Mouse (Mus musculus) lung, embryonic 14.5 days (tissue): ENCODE measurements around the gene Fstl3. TPM values are rescaled to one million over a fixed set of nuclear protein-coding genes. Genes with fewer than 3 reads are reported as not detected.

Experiments used
- ATAC-seq: fragments of 200-750 bp; cut with Nextera tagmentation; 2 replicates; pipeline ENCODE4 v1.8.0; 2017; ENCODE audit warnings: mild to moderate bottlenecking, moderate TSS enrichment, moderate library complexity; ENCODE audit not compliant: insufficient read depth
- DNase-seq: peaks from one replicate; pipeline ENCODE4 v3.0.0-alpha.2; 2015
- H3K27ac ChIP-seq: fragments of 300-500 bp; sonication (generic); 2 replicates; pipeline ENCODE4 v1.5.1; 2014; ENCODE audit warnings: low read depth, mild to moderate bottlenecking, moderate library complexity
- H3K27me3 ChIP-seq: fragments of 300-500 bp; sonication (generic); 2 replicates; pipeline ENCODE4 v1.6.1; 2014; ENCODE audit warnings: low read length, control low read depth; ENCODE audit not compliant: insufficient read depth
- H3K36me3 ChIP-seq: fragments of 300-500 bp; sonication (generic); 2 replicates; pipeline ENCODE4 v1.6.1; 2014; ENCODE audit warnings: control low read depth; ENCODE audit not compliant: insufficient read depth
- H3K4me1 ChIP-seq: fragments of 300-500 bp; sonication (generic); 2 replicates; pipeline ENCODE4 v1.6.1; 2014; ENCODE audit warnings: antibody characterized with exemption, control low read depth; ENCODE audit not compliant: insufficient read depth
- H3K4me2 ChIP-seq: fragments of 300-500 bp; sonication (generic); 2 replicates; pipeline ENCODE4 v1.6.1; 2014; ENCODE audit warnings: mild to moderate bottlenecking
- H3K4me3 ChIP-seq: fragments of 300-500 bp; sonication (generic); 2 replicates; pipeline ENCODE4 v1.5.1; 2014; ENCODE audit warnings: low read depth, low read length
- H3K9ac ChIP-seq: fragments of 300-500 bp; sonication (generic); 2 replicates; pipeline ENCODE4 v1.6.1; 2014
- H3K9me3 ChIP-seq: fragments of 300-500 bp; sonication (generic); 2 replicates; pipeline ENCODE4 v1.6.1; 2016; ENCODE audit warnings: low read depth, low read length, control low read depth
- CTCF ChIP-seq: IDR thresholded peaks from 2 replicates; pipeline ENCODE4 v1.5.1; 2016; ENCODE audit warnings: antibody characterized with exemption, low read depth
- WGBS: fragments of 180-500 bp; shearing (Covaris S2); extraction: QIAGEN DNeasy Blood & Tissue Kit; methylation state at CpG from one replicate; pipeline ENCODE4 v1.1.7; 2014; 5-methylcytosine and 5-hydroxymethylcytosine counted together
- polyA plus RNA-seq: library from polyadenylated mRNA; unstranded; fragments of >200 nt; fragmentation: Nextera tagmentation; extraction: Ambion mirVana; gene quantifications from 2 replicates; pipeline ENCODE4 v1.2.1, GENCODE M21; 2014

Gene Fstl3
- polyA plus RNA-seq, 1 experiment from 2014 or later = 12.4 TPM

GRCm38 (mm10) chr10:79803716-79804323 is 26.7 kb downstream of the Fstl3 start:
- H3K4me2 ChIP-seq = peak overlapping the region; percentile 40; the same call in 1 of the 2 replicates
- DNase-seq (peak; percentile 66), ATAC-seq (peak; percentile 45; the same call in 1 of the 2 replicates)
- H3K4me3 ChIP-seq = no peak overlapping the region
- 0 out of 2 replicates have a peak overlapping the region, but pooled peaks have one; percentile 6 for H3K9ac ChIP-seq
- H3K27me3 ChIP-seq = no peaks in the 10 kb centered on the region
- H3K36me3 ChIP-seq = peaks cover 7% of the 10 kb centered on the region
- H3K4me1 ChIP-seq = peaks cover 13% of the 10 kb centered on the region
- WGBS = 12% methylated on average over 29 of the region's 29 CpGs
- no peak for TF ChIP-seq CTCF
- H3K9me3 ChIP-seq = no peaks in the 10 kb centered on the region
- H3K27ac ChIP-seq = no peak overlapping the region

GRCm38 (mm10) chr10:79805636-79806035 is 28.6 kb downstream of the Fstl3 start:
- ATAC-seq = no peak
- no peak for TF ChIP-seq CTCF
- Histone ChIP-seq H3K27ac (no peak overlapping the region; the same call in 1 of the 2 replicates), H3K27me3 (no peaks in the 10 kb centered on the region), H3K36me3 (peaks cover 12% of the 10 kb centered on the region), H3K4me2 (no peak overlapping the region), H3K9me3 (no peaks in the 10 kb centered on the region), H3K4me3 (no peak overlapping the region), H3K9ac (no peak overlapping the region), H3K4me1 (peaks cover 13% of the 10 kb centered on the region)
- 43% methylated on average over 11 of the region's 11 CpGs for whole genome bisulfite sequencing
- no peak for DNase-seq

DNA sequence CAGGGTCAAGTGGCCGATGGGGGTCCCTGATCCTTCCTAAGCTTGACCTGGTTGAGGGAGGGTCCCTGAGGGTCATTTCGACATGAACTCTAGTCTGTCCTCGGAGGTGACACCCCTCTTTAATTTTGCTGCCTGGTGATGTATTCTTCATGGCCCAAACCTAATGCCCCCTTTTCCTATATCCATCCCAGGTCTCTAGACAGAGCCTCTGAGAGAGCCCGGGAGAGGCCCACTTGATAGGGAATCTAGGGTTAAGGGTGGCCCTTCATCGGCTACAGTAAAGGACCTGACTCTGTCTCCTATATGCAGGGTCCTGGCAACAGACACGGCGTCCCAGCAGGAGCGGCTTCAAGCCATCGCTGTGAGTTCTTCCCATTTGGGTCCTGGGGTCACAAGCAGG is 29.3 kb downstream of the Fstl3 start:
- Histone ChIP-seq H3K27ac (no peak overlapping the region), H3K27me3 (no peaks in the 10 kb centered on the region), H3K4me1 (peaks cover 13% of the 10 kb centered on the region), H3K9me3 (no peaks in the 10 kb centered on the region), H3K36me3 (peaks cover 19% of the 10 kb centered on the region), H3K4me2 (no peak overlapping the region), H3K9ac (no peak overlapping the region), H3K4me3 (no peak overlapping the region)
- DNase-seq (no peak), ATAC-seq (no peak)
- 83% methylated on average over 9 of the region's 9 CpGs for WGBS
- no peak for TF ChIP-seq CTCF

DNA sequence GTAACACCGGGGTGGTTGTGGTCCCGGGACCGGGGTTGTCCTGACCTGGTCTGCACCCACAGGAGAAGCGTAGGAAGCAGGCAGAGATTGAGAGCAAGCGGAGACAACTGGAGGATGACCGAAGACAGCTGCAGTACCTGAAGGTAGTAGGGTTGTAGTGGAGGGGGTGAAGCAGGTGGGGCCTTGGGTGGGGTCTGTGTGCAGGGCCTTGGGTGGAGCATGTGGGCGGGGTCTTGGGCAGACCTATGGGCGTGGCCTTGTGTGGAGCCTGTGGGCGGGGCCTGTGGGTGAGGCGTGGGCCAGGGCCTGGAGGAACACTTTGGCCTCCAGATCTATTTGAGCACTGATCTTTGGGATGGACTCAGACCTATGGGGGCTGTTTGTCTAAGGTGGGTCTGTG is 29.9 kb downstream of the Fstl3 start:
- peaks cover 23% of the 10 kb centered on the region for H3K36me3 ChIP-seq
- H3K27ac ChIP-seq = peak overlapping the region; percentile 18; the same call in 1 of the 2 replicates

DNA sequence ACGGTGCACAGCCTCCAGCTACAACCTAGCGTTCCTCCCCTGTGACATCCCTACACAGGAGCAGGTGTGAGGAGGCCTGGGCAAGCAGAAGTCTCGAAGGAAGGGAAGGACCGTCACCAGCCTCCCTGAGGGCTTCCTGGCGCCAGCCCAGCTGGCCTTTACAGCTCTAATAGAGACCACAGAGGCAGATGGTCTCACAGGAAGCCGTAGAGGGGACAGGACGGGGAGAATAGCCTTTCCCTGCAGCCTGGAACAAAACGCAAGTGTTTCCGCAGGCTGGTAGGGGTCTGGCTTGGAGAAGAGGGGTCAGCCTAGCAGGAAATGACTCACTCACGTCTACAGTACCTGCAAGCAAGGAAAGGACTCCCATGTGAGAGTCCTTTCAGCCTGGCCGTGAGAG is 30.8 kb downstream of the Fstl3 start:
- Histone ChIP-seq H3K27me3 (no peaks in the 10 kb centered on the region), H3K4me2 (no peak overlapping the region), H3K27ac (peak overlapping the region; percentile 77; the same call in 1 of the 2 replicates), H3K9ac (no peak overlapping the region), H3K4me1 (peaks cover 4% of the 10 kb centered on the region), H3K4me3 (no peak overlapping the region), H3K36me3 (peaks cover 26% of the 10 kb centered on the region), H3K9me3 (no peaks in the 10 kb centered on the region)
- 66% methylated on average over 11 of the region's 11 CpGs for WGBS
- TF ChIP-seq CTCF = no peak
- ATAC-seq = peak; percentile 15; the same call in 1 of the 2 replicates
- peak; percentile 41 for DNase-seq

More for the DNA sequence above, 29.9 kb downstream of the Fstl3 start:
- Histone ChIP-seq H3K9ac (no peak overlapping the region), H3K27me3 (no peaks in the 10 kb centered on the region), H3K4me2 (no peak overlapping the region), H3K4me3 (no peak overlapping the region), H3K9me3 (no peaks in the 10 kb centered on the region), H3K4me1 (peaks cover 12% of the 10 kb centered on the region)
- WGBS = 73% methylated on average over 10 of the region's 10 CpGs
- DNase-seq = no peak
- no peak for TF ChIP-seq CTCF
- ATAC-seq = no peak

GRCm38 (mm10) chr10:79808728-79809127 is 31.7 kb downstream of the Fstl3 start:
- peak overlapping the region; percentile 77 for H3K27ac ChIP-seq
- 76% methylated on average over 11 of the region's 11 CpGs for WGBS
- H3K9me3 ChIP-seq = no peaks in the 10 kb centered on the region
- H3K9ac ChIP-seq = no peak overlapping the region
- no peak for TF ChIP-seq CTCF
- DNase-seq = peak; percentile 33
- no peak for ATAC-seq
- peaks cover 26% of the 10 kb centered on the region for H3K36me3 ChIP-seq
- no peak overlapping the region for H3K4me2 ChIP-seq
- H3K4me3 ChIP-seq = no peak overlapping the region
- no peaks in the 10 kb centered on the region for H3K27me3 ChIP-seq
- no peaks in the 10 kb centered on the region for H3K4me1 ChIP-seq

GRCm38 (mm10) chr10:79811736-79812637 is 34.9 kb downstream of the Fstl3 start:
- no peaks in the 10 kb centered on the region for H3K9me3 ChIP-seq
- H3K4me3 ChIP-seq = no peak overlapping the region
- no peak overlapping the region for H3K9ac ChIP-seq
- H3K27me3 ChIP-seq = no peaks in the 10 kb centered on the region
- 30% methylated on average over 15 of the region's 15 CpGs for WGBS
- peak; percentile 98 for TF ChIP-seq CTCF
- peaks cover 45% of the 10 kb centered on the region for H3K36me3 ChIP-seq
- ATAC-seq = peak; percentile 26; the same call in 1 of the 2 replicates
- H3K4me2 ChIP-seq = no peak overlapping the region
- H3K4me1 ChIP-seq = no peaks in the 10 kb centered on the region
- DNase-seq = peak; percentile 88
- no peak overlapping the region for H3K27ac ChIP-seq
